Mouse (Mus musculus): ENCODE data around the gene Zfp493.

GRCm38 (mm10) chr13:67798618-67799017 lies 19.1 kb downstream of the Zfp493 start:
- TF ChIP-seq CTCF (conservative IDR thresholded peaks at IDR 0.05; ENCODE audit: insufficient read depth, insufficient read length, low read depth, low read length): no peak
- no peak for TF ChIP-seq POLR2A (IDR thresholded peaks at IDR 0.05; ENCODE audit: low read depth, low read length)

All from kidney, adult 2 months (tissue).